Mouse (Mus musculus) megakaryocyte progenitor cell, adult 5-6 weeks (primary cell): ENCODE measurements at regions not wholly inside any gene's neighbourhood (a gene's known extent, or its start where the extent isn't known, plus 50 kb on each side); places are given as distances from the start of the nearest gene placed in this dataset.
A peak's percentile ranks its signal among the peaks of the same experiment; 100 is the strongest.

Experiments used
- ATAC-seq: replicated peaks from 2 replicates; pipeline ENCODE4 v1.8.0; 2016; ENCODE audit warnings: mild to moderate bottlenecking, moderate TSS enrichment, inconsistent platforms; ENCODE audit not compliant: poor library complexity

DNA sequence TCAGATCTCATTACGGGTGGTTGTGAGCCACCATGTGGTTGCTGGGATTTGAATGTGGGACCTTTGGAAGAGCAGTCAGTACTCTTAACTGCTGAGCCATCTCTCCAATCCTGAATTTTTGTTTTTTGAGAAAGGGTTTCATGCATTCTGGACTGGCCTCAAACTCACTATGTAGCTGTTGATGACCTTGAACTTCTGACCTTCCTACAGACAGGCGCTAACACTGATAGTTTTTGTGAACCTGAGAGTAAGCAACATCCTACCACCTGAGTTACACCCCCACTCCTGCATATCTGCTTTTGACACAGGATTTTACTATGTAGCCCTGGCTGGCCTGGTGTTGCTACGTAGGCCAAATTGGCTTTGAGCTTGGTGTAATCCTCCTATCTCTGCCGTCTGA lies 308.8 kb upstream of the Klf3 start:
- no peak for ATAC-seq

DNA sequence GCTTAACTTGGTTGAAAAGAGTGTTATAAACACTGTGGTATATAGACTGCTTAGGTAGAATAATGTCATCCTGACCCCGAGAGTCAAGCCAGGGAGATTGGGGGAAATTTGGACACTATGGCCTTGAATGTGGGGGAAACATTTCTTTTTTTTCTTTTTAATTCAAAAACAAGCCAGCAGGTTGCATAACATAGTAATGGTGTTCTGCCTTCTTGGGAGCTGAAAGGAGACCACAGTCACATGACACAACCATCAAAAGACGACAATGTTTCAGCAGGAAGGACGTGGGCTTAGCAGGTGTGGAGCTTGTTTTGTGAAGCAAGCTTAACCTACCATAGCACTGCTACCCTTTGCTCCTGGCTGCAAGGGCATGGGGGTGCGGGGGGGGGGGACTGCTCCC lies 306.3 kb upstream of the Klf3 start:
- ATAC-seq: peak; percentile 52; the same call in 1 of the 2 replicates

DNA sequence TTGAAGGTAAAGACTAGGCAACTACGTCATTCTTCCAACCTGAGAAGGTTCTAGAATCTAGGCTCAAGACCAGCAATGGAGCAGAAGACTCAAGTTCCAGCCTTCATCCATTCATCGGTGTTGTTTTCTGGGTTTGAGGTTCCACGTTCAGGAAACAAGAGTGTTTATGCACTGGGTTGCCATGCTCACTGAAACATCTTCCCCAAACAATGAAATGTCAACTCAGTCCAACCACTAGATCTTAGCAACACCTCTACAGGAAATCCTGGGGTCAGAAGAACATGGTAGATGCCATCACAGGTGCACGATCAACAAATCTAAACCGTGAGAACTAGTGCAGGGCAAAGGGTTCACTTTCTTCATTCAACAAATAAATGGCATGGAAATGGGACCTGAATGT lies 304.8 kb upstream of the Klf3 start:
- no peak for ATAC-seq

DNA sequence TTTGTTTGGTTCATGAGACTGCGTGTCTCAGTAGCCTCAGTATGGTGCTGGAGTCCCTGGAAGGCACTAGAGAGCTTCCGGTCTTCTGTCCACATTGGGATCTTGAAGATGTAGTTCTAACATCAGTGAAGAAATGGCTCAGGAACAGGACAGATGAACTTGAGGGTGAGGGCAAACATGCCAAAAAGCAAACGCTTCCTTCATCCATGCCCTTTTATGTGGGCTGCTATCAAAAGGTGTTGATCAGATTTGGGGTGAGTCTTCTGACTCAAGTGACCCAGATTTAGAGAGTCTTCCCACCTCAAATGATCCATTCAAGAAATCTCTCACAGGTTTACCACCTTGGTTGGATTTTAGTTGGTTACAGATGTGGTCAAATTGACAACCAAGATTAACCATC lies 304.1 kb upstream of the Klf3 start:
- no peak for ATAC-seq

DNA sequence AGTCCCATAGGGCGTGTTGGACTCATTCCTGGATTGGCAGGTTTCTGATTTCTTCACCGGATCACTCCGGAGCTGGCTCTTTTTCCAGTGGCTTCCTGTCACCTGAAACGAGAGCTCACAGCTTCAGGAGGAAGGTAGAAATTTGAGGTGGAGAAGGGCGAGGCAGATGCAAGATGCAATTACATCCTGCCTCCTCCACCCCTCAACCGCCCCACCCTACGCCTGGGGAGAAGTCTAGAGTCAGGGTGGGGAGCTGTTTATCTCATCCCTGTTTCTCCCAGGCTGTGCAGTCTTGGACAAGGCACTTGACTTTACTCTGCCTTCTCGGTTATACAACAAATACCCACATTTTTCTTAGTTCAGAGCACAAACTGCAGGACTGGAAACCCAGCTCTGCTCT lies 302.8 kb upstream of the Klf3 start:
- ATAC-seq: no peak

DNA sequence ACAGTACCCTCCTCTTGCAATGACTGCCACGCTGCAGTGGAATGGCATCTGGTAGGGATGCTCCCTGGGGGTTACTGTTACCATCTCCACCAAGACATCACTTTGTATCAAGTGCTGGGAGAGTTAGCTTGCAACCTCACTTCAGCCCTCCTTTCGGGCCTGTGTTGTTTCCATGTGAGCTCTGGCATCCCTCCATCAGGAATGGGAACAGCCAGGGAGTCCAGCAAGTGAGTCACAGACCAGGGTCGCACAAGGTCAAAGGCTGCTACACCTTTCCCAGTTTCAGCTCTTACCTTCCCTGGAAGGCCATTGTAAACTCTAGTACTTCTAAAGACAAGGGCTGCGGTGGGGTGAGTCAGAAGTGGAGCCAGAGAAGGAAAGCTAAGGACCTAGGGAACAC lies 302.3 kb upstream of the Klf3 start:
- no peak for ATAC-seq

DNA sequence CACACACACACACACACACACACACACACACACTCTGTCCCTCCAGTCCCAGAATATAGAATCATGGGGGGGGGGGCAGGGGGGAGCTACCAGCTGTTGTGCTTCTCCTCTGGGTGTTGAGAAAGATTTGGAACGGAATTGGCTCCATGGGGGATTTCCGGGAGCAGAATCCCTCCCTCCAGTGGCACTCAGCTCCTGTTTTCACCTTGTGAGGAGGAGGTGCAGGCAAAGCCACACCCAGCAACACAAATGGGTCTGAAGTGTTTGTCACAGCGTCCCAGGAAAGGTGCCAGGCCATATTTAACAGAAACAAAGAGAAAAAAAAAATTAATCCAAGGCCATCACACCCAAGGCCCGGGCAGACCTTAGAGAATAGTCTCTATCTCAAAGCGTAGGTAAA lies 301.4 kb upstream of the Klf3 start:
- no peak for ATAC-seq

DNA sequence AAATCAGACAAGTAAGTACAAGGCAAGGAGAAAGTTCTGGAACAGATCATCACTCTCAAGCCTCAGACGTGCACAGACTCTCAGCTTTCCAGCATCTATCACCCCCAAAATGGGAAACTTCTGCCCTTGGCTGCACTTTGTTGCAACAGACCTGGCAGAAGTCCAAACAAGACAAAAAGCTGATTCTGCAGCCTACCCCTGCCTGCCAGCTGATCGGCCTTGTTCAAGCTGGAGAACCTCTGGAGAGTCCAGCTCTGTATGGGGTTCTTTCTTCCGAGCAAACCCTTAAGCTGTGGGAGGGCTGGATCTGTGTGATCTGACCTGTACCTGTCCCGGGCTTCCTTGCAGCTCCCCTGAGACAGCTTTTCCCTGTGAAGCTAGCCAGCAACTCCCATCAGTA lies 299.7 kb upstream of the Klf3 start:
- 0 out of 2 replicates have a peak, but pooled peaks have one; percentile 12 for ATAC-seq

DNA sequence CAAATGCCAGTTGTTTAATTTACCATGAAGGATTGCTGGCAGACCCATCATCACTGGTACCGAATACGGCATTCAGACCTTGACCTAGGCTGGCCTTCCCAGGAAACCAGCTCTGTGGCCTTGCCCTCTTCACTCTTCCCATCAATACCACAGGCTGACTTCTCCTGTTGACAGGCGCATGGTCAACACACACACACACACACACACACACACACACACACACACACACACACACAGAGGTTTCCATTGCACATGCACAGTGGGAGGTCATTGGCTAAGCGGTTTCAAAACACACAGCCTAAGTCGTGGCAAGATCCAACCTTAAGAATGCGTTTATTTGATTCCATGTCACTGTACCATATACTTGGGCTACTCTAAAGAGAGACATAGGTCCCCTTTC lies 298.7 kb upstream of the Klf3 start:
- no peak for ATAC-seq

DNA sequence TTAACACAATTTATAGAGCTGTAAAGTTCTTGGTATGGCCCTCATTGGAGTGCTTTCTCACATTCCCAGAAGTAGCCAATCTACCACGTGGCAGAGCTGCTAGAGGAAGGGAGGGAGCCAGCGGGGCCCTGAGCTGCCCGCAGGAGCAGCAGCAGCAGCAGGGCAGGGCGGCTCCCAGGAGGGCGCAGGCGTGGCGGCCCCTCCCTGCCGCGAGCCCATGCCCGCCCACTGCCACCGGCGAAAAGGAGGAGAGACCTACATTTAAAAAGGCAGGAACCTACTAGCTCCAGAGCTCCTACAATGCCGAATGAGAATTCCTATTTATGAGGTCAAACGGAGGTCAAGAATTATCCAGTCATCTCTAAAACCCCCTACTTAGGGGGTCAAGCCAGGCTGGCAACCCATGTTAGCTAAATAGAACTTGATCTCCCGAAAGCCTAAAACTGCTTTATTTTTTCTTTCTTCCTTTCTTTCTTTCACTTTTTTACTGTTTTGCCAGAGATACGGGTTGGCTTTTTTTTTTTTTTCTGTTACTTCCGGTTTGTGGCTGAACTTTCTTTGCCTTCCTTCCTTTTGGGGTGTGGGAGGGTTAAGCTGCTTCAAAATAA lies 297.9 kb upstream of the Klf3 start:
- ATAC-seq: peak; percentile 80

DNA sequence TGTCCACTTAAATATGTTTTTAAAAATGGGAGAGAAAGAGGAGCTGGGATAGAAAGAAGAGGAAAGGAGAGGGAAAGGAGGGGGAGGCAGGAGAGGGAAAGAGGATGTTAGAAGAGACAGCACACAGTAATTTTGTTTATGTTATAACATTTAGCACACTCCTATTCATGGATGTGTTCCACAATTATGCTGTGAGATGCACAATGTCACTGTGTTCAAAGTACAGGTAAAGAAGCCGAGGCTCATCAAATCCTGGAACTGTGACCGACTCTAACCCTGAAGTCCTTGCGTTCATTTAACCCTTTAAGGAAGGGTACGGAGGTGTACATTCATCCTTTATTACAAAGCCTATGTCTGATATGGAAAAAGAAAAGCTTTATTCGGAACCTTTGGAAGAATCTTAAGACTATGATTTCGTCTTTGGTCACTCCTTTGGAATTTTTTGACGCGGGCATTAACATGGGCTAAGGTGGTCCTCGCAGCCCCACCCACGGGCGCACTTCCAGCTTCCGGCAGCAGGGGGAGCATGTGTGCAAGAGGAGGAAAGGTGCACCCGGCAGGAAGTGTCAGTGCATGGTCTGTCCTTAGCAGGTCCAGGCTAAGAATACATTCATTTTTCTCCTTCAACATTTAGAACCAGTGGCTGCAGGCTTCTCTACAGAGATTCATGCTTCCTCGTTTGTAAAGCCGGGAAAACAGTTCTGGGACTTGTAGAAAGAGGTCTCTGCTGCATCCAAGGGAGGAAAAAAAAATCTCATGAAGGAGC lies 297.2 kb upstream of the Klf3 start:
- ATAC-seq: peak; percentile 86

DNA sequence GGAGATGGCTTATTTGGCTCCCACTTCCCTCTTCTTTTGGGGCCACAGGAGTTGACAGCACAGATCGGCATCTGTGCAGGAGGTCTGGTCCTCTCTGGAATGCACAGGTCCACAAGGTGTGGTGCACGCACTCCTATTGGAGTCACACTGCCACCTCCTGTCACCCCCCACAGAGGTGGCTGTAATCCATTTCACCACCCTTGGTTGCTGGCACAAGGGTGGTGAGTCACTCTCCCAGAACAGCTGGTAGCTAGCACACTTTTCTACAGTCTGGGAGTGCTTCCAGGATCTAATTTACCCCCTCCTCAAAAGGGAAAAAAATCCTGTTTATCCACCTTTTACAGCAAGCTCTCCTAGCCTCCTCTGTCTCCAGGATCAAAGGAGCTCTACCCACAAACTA lies 294.6 kb upstream of the Klf3 start:
- no peak for ATAC-seq

DNA sequence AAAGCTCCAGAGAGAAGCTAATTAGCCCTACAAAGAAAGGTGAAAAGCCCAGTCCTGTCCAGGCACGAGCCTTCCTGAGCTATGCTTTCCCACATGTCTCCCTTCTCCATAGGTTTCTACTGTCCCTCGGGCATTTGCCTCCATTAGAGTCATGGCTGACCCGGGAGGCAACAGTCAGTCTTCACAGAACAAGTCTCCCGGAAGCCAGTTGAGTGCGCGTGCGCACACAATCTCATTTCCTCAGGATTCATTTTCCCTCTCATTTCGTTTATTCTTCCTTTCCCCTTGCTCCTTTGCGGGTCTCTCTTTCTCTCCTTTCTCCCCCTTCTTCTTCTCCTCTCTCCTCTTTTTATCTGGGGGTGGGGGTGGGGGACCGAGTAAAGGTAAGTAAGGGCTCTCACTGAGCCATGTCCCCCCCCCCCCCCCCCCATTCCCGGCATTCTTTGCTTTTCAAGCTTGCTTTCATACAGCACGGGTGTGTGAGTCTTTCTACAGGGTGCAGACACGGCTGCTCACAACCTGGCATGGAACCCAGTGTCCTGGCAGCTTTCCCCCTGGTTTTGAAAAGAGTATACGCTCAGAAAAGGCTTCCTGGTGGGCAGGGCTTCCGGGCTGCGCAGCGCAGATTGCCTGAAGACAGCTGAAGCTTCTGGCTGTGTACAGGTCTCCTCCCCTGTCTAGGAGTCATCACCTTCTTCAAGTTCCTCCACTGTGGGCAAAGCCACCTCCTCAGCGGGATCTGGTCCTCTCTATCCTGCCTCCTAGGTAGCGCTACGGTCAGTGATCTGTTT lies 289.8 kb upstream of the Klf3 start:
- ATAC-seq: no peak

DNA sequence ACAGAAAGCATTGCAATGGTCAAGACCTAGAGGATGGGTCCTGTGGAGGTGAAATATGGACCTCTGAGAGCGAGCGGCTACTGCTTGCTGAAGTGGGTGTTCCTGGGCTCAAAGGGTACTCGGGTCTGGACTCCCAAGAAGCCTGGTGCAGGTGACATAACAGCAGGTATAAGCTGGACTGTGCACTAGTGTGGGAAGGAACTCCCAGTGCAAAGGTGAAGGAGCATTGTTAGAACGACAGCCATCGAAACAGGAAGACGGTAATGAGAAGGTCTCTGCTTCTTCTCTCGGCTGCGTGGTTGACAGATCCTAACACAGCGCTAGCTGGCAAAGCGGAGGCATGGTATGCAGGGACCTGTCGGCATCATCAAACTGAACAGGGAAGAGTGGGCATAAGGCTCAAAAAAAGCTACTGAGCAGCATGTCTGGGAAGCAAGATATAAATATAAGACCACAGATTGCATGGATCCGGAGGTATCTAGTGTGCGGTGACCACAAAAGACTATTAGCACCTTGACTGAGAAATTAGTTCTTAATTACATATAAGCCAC lies 287.0 kb upstream of the Klf3 start:
- no peak for ATAC-seq

DNA sequence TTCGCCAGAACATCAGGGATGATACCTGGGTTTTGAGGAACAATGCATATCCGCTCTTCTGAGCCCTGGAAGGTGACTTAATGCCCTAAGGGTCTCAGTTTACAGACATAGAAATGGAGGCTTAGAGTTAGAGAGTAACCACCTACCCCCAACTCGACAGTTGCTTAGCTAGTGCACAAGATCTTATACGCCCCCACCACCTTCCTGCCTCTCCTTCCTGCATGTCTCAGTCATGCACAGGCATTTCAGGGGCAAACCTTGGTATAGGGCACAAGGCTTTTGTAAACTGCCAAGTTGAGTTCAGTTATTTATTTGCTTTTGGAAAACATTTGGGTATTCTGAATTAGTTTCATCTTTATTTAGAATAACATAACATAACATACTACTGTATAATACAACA lies 285.9 kb upstream of the Klf3 start:
- no peak for ATAC-seq

DNA sequence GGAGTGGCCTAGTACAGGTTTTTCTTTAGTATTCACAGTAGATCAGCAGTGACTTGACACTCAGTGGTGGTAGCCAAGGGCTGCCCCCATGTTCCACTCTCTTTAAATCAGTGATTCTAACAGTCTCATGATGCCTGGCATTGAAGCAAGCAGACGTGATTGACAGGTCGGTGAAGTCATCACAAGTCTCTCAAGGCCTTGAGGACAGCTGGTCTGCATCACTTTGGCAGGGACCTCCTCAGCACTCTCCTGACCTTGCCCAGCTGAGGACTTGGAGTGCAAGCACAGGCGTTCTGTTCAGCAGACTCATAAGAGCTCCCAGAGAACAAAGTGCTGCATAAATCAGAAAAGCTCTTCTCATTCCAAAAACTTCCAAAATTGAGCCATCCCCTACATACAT lies 285.4 kb upstream of the Klf3 start:
- ATAC-seq: no peak

DNA sequence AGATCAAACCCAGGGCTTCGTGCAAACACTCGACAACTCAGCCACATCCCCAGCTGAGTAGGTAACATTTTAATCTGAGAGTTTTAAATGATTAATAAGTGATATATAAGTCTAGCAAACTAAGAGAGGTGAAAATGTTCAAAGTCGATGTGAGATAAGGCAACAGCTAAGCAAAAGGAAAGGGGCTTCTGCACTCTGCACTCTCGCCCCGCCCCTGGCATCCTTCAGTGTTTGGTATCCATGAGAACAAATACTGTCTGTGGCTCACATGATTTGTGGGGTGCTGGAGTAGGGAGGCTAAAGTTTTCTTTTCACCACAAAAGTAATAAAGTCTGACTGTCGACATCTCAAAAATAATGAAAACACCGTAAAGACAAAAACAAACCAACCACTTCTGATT lies 284.2 kb upstream of the Klf3 start:
- no peak for ATAC-seq

DNA sequence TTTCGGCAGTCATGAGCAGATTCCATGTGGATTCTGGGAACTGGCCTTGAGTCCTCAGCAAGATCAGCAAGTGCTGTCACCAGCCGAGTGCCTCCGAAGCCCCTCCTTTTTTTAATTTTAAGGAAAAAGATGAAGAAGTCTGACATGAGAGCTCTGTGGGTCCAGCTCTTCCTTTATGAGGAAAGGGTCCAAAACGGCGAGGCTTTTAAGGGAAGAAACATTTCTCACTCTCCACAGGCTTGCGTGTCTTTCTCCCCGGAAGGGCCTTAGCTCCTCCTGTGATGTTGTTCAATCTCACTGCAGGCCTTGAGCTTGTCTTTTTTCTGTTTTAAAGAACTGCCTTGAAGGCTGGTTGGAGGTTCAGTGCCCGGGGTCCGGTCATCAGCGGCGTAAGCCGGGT lies 283.5 kb upstream of the Klf3 start:
- no peak for ATAC-seq

DNA sequence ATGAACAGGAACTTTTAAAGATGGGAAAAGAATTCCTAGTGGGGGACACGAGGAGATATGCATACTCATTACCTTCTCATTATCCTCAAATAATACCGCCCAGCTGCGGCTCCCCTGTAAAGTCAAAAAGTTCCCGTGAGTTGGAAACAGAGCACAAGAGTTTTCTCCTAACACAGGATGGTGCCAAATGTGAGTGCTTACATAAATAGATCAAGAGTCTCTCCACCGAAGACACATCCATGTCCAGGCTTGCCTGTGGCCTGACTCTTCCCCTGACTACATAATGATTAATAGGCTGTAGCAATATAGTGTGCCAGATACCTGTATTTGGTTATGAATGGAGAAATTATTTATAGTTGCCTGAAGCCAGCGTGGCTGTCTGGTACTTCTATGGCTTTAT lies 281.8 kb upstream of the Klf3 start:
- ATAC-seq: no peak

DNA sequence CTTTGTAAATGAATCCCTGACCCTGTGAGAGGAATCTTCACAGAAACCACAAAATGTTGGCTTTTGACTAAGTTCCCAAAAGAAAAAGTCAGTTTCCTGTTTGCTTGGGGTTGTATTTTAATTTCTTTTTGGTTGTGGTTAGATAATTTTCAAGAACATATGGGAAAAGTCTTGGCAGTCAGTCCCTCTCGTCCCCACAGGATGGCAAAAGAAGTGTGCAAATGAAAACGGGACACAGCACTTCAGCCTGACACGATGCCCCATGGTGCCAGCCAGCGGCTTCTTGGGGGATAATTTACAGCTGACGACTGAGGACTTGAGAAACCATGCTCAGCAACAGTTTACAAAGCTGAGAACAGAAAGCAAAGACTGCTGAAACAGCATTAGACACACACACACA lies 281.2 kb upstream of the Klf3 start:
- peak; percentile 80 for ATAC-seq

DNA sequence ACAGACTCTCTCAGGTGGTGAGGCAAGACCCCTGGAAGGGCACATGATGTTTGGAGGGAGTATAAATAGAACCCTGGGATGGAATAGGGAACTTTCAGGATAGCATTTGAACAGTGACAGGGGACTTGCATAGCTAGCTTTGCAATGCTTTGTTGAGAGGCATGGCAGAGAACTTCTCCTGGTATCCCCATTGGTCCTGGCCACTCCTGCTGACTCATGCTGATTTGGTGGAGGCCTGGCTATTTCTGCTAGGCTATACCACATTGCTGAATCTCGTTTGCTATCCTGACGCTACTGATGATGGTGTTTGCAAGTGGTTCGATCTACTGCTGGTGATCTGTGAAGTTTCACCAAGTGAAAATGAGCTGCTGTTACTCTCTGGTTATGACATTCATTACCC lies 276.7 kb upstream of the Klf3 start:
- peak; percentile 26; the same call in 1 of the 2 replicates for ATAC-seq

DNA sequence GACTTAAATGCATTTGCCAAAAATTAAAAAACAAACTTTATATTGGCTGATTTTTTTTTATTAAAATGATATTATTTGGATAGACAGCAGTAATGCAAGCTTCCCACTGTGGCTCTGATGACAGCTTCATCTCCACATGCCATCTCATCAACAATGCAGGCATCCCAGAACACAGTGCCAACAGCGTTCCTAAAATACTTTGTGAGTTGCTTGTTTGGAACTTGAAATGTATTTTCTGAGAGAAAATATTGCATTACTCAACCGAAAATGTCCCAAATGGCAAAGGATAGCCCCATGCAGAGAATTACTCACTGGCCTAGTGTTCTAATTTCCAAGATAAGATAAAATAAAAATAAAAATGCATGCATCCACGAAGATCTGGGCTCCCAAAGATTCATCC lies 275.2 kb upstream of the Klf3 start:
- no peak for ATAC-seq
